Mouse (Mus musculus): ENCODE data around the gene Rpl38.
A peak's percentile ranks its signal among the peaks of the same experiment; 100 is the strongest.

DNA sequence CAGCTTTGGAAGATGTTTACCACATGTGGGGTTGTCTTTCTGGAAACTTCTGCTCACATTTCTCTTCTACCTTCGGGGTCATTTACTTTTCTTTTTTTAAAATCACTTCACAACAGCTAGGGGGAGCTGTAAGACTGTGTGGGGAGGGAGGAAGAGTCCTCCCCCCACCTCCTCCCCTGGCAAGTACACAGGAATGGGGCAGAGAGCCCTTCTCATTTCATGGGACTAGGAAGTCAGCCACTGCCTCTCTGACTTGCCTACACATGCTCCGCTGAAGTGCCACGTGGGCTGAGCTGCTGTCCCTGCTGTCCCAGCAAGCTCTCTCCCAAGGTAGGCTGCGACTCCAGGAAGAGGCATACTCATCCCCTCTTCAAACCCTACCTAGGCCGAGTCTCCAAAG is 13.8 kb upstream of the Rpl38 start:
- TF ChIP-seq CTCF (IDR thresholded peaks at IDR 0.05; ENCODE audit: extremely low read depth, insufficient read depth, low read length) (peak; percentile 30; the same call in 1 of the 2 replicates), POLR2A (IDR thresholded peaks at IDR 0.05; ENCODE audit: extremely low read depth, insufficient read depth, low read length) (no peak)
